Mouse (Mus musculus): Measurements from ENCODE around the gene 0610010F05Rik. TPM values are rescaled to one million over a fixed set of nuclear protein-coding genes. Genes with fewer than 3 reads are reported as not detected.

The 0610010F05Rik gene
- polyA plus RNA-seq, 1 experiment, result 24.3 TPM

DNA sequence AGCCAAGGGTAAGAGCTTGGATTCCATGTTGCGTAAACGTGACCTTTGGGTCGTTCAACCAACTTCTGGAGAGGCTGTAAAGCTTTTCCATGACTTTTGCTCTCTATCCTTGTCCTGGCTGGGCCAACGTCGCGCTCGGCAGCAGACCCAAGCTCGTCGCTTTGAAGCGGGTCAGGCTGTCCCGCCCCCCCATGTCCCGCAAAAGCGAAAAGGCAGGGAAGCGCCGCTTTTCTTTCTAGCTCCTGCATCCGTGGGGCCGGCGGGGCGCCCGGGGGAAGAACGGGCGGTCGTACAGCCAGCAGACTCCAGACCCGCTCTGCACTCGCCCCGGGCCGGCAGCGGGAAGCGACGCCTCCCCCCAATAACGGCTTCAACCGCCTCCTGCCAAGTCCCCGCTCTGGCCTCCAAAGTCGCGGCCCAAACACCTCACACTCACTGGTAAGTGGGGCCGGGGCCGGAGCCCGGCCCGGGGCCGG, 31.9 kb upstream of the 0610010F05Rik start, which contains the start of gene Pus10:
TSS of gene Pus10 (plus strand) at position 364 of the 476 bp plus-strand sequence.
- Histone ChIP-seq H3K4me1 (ENCODE audit: control insufficient read depth, insufficient read depth, low read length) (peaks cover 1% of the 10 kb centered on the region; the same call in 1 of the 2 replicates), H3K27ac (ENCODE audit: insufficient read depth, low read length) (peak within 1 kb of the TSS; percentile 92), H3K4me3 (ENCODE audit: insufficient read depth, low read length) (peak within 1 kb of the TSS; percentile 87)
- TF ChIP-seq CTCF (IDR thresholded peaks at IDR 0.05; ENCODE audit: extremely low read depth, insufficient read depth, low read length) (no peak), POLR2A (IDR thresholded peaks at IDR 0.05; ENCODE audit: extremely low read depth, insufficient read depth, low read length) (no peak)

DNA sequence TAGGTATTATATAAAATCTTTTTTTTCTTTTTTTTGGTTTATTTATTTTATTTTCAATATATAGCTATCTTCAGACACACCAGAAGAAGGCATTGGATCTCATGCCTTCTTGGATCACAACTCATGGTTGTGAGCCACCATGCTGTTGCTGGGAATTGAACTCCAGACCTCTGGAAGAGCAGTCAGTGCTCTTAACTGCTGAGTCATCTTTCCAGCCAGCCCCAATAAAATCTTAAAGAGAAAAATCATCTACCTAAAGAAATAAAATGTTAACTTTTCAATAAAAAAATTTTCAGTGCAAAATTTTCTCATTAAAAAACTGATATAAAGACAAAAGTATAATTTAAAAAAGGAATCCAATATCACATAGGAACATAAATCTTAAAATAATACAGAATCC, 30.8 kb upstream of the 0610010F05Rik start:
- Histone ChIP-seq H3K27ac (ENCODE audit: insufficient read depth, low read length) (no peak overlapping the region), H3K4me3 (ENCODE audit: insufficient read depth, low read length) (no peak overlapping the region), H3K4me1 (ENCODE audit: control insufficient read depth, insufficient read depth, low read length) (peaks cover 1% of the 10 kb centered on the region; the same call in 1 of the 2 replicates)
- TF ChIP-seq POLR2A (IDR thresholded peaks at IDR 0.05; ENCODE audit: extremely low read depth, insufficient read depth, low read length), result no peak
- TF ChIP-seq CTCF (IDR thresholded peaks at IDR 0.05; ENCODE audit: extremely low read depth, insufficient read depth, low read length), result no peak

DNA sequence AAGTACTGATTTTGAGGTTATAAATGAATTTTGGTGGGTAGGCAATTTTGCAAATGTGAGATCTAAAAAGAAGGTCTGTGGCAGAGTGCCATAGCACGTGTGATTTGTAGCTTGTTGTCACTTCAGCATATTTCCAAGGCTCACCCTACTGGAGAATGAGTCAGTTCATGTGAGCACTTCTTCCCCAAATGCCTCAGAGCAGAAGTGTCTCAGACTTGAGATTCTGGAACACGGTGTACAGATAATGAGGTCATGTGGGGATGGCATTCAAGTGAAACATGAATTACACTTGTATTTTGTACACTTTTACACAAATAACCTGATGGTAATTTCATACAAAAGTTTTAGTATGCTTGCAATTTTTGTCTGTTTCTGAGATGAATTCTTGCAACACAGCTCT, 24.4 kb upstream of the 0610010F05Rik start:
- no peak overlapping the region for H3K4me3 ChIP-seq (ENCODE audit: insufficient read depth, low read length)
- H3K4me1 ChIP-seq (ENCODE audit: control insufficient read depth, insufficient read depth, low read length), result peaks cover 3% of the 10 kb centered on the region; the same call in 1 of the 2 replicates
- TF ChIP-seq POLR2A (IDR thresholded peaks at IDR 0.05; ENCODE audit: extremely low read depth, insufficient read depth, low read length) (no peak), CTCF (IDR thresholded peaks at IDR 0.05; ENCODE audit: extremely low read depth, insufficient read depth, low read length) (no peak)
- no peak overlapping the region for H3K27ac ChIP-seq (ENCODE audit: insufficient read depth, low read length)

DNA sequence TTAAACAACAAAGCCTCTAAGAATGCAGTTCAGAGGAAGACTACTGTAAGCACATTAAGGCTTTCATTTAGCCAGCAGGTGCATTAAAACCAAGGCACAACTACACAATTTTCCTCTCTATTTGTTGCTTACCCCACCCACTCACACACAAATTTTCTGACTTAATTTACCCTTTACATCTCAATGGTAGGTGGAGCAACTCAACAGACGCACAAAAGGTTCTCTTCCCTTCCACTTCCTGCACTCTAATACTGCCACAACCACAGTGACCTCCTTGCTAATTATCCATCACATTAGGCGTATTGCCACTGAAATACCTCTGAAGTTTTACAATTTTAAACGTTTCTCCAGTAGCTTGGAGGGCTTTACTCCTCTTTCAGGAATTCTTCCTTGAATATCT, 20.2 kb upstream of the 0610010F05Rik start:
- peaks cover 2% of the 10 kb centered on the region; the same call in 1 of the 2 replicates for H3K4me1 ChIP-seq (ENCODE audit: control insufficient read depth, insufficient read depth, low read length)
- H3K27ac ChIP-seq (ENCODE audit: insufficient read depth, low read length), result no peak overlapping the region
- no peak overlapping the region for H3K4me3 ChIP-seq (ENCODE audit: insufficient read depth, low read length)
- no peak for TF ChIP-seq POLR2A (IDR thresholded peaks at IDR 0.05; ENCODE audit: extremely low read depth, insufficient read depth, low read length)
- TF ChIP-seq CTCF (IDR thresholded peaks at IDR 0.05; ENCODE audit: extremely low read depth, insufficient read depth, low read length), result no peak

DNA sequence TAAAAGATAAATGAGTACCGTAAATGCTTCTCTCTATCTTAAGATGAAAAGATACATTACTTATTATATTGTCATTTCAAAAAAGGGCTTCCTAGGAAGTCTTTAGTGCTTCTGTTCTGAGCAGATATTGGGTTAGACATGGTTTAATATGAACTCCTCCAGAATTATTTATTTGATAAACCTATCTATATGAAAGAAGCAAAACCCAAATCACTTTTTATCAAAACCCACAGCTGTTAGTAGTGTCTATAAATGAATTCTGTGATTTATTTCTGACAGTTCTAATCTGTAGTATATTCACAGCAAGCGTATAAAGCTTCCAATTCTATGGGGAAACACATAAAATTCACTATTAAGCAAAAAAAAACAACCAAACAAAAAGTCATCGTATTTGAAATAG, 14.4 kb upstream of the 0610010F05Rik start:
- no peaks in the 10 kb centered on the region for H3K4me1 ChIP-seq (ENCODE audit: control insufficient read depth, insufficient read depth, low read length)
- TF ChIP-seq POLR2A (IDR thresholded peaks at IDR 0.05; ENCODE audit: extremely low read depth, insufficient read depth, low read length) (no peak), CTCF (IDR thresholded peaks at IDR 0.05; ENCODE audit: extremely low read depth, insufficient read depth, low read length) (no peak)
- no peak overlapping the region for H3K27ac ChIP-seq (ENCODE audit: insufficient read depth, low read length)
- H3K4me3 ChIP-seq (ENCODE audit: insufficient read depth, low read length), result no peak overlapping the region

DNA sequence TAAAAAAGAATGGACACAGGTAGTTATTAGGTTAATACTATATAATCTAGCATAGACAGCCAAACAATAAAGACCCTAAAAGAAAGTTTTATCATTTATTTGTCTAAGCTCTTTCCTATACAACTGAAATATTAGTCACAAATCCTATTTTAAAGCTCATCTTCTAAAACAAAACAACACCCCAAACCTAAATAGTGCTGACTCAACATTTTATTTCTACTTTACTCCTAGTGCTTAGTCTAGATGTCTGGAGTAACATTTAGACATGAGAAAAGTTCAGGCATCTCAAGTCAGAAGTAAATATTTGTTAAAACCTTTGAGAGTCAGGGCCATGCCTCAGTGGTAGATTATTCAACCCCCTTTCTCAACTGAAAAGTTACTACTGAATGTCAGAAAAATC, 14.0 kb upstream of the 0610010F05Rik start:
- H3K4me3 ChIP-seq (ENCODE audit: insufficient read depth, low read length), result no peak overlapping the region
- no peak overlapping the region for H3K27ac ChIP-seq (ENCODE audit: insufficient read depth, low read length)
- TF ChIP-seq CTCF (IDR thresholded peaks at IDR 0.05; ENCODE audit: extremely low read depth, insufficient read depth, low read length) (no peak), POLR2A (IDR thresholded peaks at IDR 0.05; ENCODE audit: extremely low read depth, insufficient read depth, low read length) (no peak)
- H3K4me1 ChIP-seq (ENCODE audit: control insufficient read depth, insufficient read depth, low read length), result no peaks in the 10 kb centered on the region

DNA sequence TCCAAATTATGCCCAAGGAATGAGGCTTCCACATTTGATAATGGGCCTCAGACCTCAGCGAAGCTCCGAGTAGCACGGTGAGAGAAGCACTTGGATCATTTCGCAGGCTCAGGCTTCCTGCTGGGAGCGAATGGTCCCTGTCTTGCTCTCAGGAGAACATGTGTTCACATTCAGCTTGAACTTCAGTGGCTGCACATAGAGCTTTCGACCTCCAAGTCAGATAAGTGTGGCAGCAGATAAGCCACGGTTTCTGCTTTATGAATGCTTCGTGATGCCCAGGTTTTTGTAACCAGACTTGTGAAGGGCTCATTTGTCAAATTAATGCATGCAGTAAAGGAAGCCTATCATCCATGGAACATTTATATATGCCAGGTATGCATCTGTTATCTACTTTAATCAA, 1.1 kb upstream of the 0610010F05Rik start:
- H3K4me3 ChIP-seq (ENCODE audit: insufficient read depth, low read length), result no peak overlapping the region
- no peak for TF ChIP-seq CTCF (IDR thresholded peaks at IDR 0.05; ENCODE audit: extremely low read depth, insufficient read depth, low read length)
- no peak for TF ChIP-seq POLR2A (IDR thresholded peaks at IDR 0.05; ENCODE audit: extremely low read depth, insufficient read depth, low read length)
- peaks cover 2% of the 10 kb centered on the region; the same call in 1 of the 2 replicates for H3K4me1 ChIP-seq (ENCODE audit: control insufficient read depth, insufficient read depth, low read length)
- no peak overlapping the region for H3K27ac ChIP-seq (ENCODE audit: insufficient read depth, low read length)

DNA sequence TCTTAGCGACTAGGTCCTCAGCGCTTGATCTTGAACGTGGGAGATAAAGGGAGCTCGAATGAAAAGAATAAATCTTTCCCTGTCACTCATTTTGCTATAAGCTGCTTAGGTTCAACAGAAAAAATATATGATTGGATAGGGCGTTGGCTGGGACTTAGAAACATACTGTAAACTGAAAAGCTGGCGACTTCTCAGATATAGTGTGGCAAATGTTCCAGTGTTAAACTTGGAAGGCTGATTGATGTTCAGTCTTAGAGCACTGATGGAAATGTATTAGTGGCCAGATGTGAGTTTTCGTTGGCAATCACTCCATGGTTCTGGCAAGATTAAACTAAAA, 408 bp upstream of the 0610010F05Rik start:
- peak overlapping the region; percentile 47 for H3K4me3 ChIP-seq (ENCODE audit: insufficient read depth, low read length)
- TF ChIP-seq CTCF (IDR thresholded peaks at IDR 0.05; ENCODE audit: extremely low read depth, insufficient read depth, low read length) (no peak), POLR2A (IDR thresholded peaks at IDR 0.05; ENCODE audit: extremely low read depth, insufficient read depth, low read length) (no peak)
- H3K4me1 ChIP-seq (ENCODE audit: control insufficient read depth, insufficient read depth, low read length), result peaks cover 2% of the 10 kb centered on the region; the same call in 1 of the 2 replicates
- H3K27ac ChIP-seq (ENCODE audit: insufficient read depth, low read length), result no peak overlapping the region

DNA sequence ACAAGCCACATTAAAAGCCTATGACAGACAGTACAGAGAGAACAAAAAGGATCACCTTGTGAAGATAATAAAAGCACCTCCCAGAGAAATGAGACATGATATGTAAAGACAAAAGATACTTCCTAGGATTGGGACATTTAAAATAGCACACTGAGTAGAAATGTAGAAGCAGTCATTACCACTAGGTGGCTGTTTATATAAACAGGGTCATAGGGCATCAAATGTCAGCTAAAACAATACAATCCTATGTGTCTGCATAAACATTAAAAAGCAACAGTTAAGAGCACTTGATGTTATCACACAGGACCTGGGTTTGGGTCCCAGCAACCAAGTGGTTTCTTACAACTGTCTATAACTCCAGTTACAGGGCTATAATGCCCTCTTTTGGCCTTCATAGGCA, 2.8 kb downstream of the 0610010F05Rik start:
- peaks cover 2% of the 10 kb centered on the region; the same call in 1 of the 2 replicates for H3K4me1 ChIP-seq (ENCODE audit: control insufficient read depth, insufficient read depth, low read length)
- TF ChIP-seq POLR2A (IDR thresholded peaks at IDR 0.05; ENCODE audit: extremely low read depth, insufficient read depth, low read length) (no peak), CTCF (IDR thresholded peaks at IDR 0.05; ENCODE audit: extremely low read depth, insufficient read depth, low read length) (no peak)
- H3K4me3 ChIP-seq (ENCODE audit: insufficient read depth, low read length), result no peak overlapping the region
- no peak overlapping the region for H3K27ac ChIP-seq (ENCODE audit: insufficient read depth, low read length)

DNA sequence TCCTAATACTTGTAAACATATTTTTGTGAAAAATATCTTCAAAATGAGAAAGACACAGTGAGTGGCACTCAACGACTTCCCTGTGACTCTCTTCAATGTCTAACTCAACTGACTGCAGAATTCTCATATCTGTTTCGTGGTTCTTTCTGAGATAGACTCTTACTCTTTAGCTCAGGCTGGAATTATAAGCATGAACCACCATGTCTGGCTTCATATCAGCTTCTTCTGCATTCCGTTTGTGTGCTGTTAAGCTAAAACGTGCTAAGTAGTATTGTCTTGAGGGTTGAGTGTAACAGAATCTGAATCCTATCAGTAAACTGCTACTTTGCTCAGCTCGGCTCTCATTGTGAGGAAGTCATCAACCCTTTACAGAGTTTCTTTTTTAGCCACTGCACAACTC, 14.4 kb downstream of the 0610010F05Rik start:
- Histone ChIP-seq H3K27ac (ENCODE audit: insufficient read depth, low read length) (no peak overlapping the region), H3K4me3 (ENCODE audit: insufficient read depth, low read length) (no peak overlapping the region), H3K4me1 (ENCODE audit: control insufficient read depth, insufficient read depth, low read length) (no peaks in the 10 kb centered on the region)
- TF ChIP-seq CTCF (IDR thresholded peaks at IDR 0.05; ENCODE audit: extremely low read depth, insufficient read depth, low read length) (no peak), POLR2A (IDR thresholded peaks at IDR 0.05; ENCODE audit: extremely low read depth, insufficient read depth, low read length) (no peak)
